Mouse (Mus musculus) kidney, postnatal 36 days (tissue): ENCODE measurements at regions not wholly inside any gene's neighbourhood (a gene's known extent, or its start where the extent isn't known, plus 50 kb on each side); places are given as distances from the start of the nearest gene placed in this dataset.
A peak's percentile ranks its signal among the peaks of the same experiment; 100 is the strongest.

Source experiments
- DNase-seq, 2 experiments: peaks; one replicate each; pipeline ENCODE4 v3.0.0; 2021 to 2022; ENCODE audit warnings: mixed read lengths in 2 of 2

GRCm38 (mm10) chr9:61621939-61622338 lies 249.8 kb downstream of the Tle3 start:
- no peak for DNase-seq

- no peak for DNase-seq
Observed at GRCm38 (mm10) chr9:61620786-61621185, 248.6 kb downstream of the Tle3 start.

GRCm38 (mm10) chr9:61620105-61620504 lies 247.9 kb downstream of the Tle3 start:
- DNase-seq: no peak

- peak; percentile 23 to 37 for DNase-seq
Observed at GRCm38 (mm10) chr9:61618510-61619249, 246.5 kb downstream of the Tle3 start.

- no peak for DNase-seq
Observed at GRCm38 (mm10) chr9:61617979-61618378, 245.8 kb downstream of the Tle3 start.

GRCm38 (mm10) chr9:61615556-61615955 lies 243.4 kb downstream of the Tle3 start:
- no peak for DNase-seq

- DNase-seq: peak in 1 of 2 experiments; percentile 9
Observed at GRCm38 (mm10) chr9:61607576-61607975, 235.4 kb downstream of the Tle3 start.

GRCm38 (mm10) chr9:61602353-61602978 lies 230.3 kb downstream of the Tle3 start:
- DNase-seq: no peak

- no peak for DNase-seq
Observed at GRCm38 (mm10) chr9:61601911-61602310, 229.7 kb downstream of the Tle3 start.

GRCm38 (mm10) chr9:61597287-61597686 lies 225.1 kb downstream of the Tle3 start:
- no peak for DNase-seq

GRCm38 (mm10) chr9:61596410-61597108 lies 224.4 kb downstream of the Tle3 start:
- DNase-seq: peak in 1 of 2 experiments; percentile 6

- DNase-seq: peak; percentile 9 to 19
Observed at GRCm38 (mm10) chr9:61595170-61595967, 223.2 kb downstream of the Tle3 start.

- no peak for DNase-seq
Observed at GRCm38 (mm10) chr9:61593991-61594390, 221.8 kb downstream of the Tle3 start.

- no peak for DNase-seq
Observed at GRCm38 (mm10) chr9:61589727-61590299, 217.6 kb downstream of the Tle3 start.

GRCm38 (mm10) chr9:61583281-61584072 lies 211.3 kb downstream of the Tle3 start:
- DNase-seq: peak; percentile 9 to 14

- no peak for DNase-seq
Observed at GRCm38 (mm10) chr9:61581046-61581445, 208.9 kb downstream of the Tle3 start.

- no peak for DNase-seq
Observed at GRCm38 (mm10) chr9:61578255-61578654, 206.1 kb downstream of the Tle3 start.

- DNase-seq: no peak
Observed at GRCm38 (mm10) chr9:61573634-61574359, 201.6 kb downstream of the Tle3 start.

- no peak for DNase-seq
Observed at GRCm38 (mm10) chr9:61563017-61563416, 190.9 kb downstream of the Tle3 start.

GRCm38 (mm10) chr9:61561551-61561950 lies 189.4 kb downstream of the Tle3 start:
- DNase-seq: no peak

GRCm38 (mm10) chr9:61558621-61559020 lies 186.5 kb downstream of the Tle3 start:
- no peak for DNase-seq
